Mouse (Mus musculus) hindbrain, embryonic 14.5 days (tissue): ENCODE results near the gene Arhgap15. TPM values are rescaled to one million over a fixed set of nuclear protein-coding genes. Genes with fewer than 3 reads are reported as not detected.

Experiments
- ATAC-seq: fragments of 200-750 bp; cut with Nextera tagmentation; 2 replicates; pipeline ENCODE4 v1.8.0; 2017; ENCODE audit warnings: moderate number of reproducible peaks, mild to moderate bottlenecking, moderate TSS enrichment, moderate library complexity; ENCODE audit not compliant: low FRiP score
- DNase-seq: peaks from one replicate; pipeline ENCODE4 v3.0.0-alpha.2; 2015; ENCODE audit warnings: low spot score
- H3K27ac ChIP-seq: fragments of 300-500 bp; sonication (generic); 2 replicates; pipeline ENCODE4 v1.5.1; 2014; ENCODE audit warnings: mild to moderate bottlenecking, moderate library complexity
- H3K27me3 ChIP-seq: fragments of 300-500 bp; sonication (generic); 2 replicates; pipeline ENCODE4 v1.6.1; 2014; ENCODE audit warnings: mild to moderate bottlenecking, low read length, mixed read lengths; ENCODE audit not compliant: control insufficient read depth, insufficient read depth
- H3K36me3 ChIP-seq: fragments of 300-500 bp; sonication (generic); replicated peaks from 2 replicates; pipeline ENCODE4 v1.6.1; 2014; ENCODE audit not compliant: control insufficient read depth, insufficient read depth
- H3K4me1 ChIP-seq: fragments of 300-500 bp; sonication (generic); replicated peaks from 2 replicates; pipeline ENCODE4 v1.6.1; 2014; ENCODE audit warnings: antibody characterized with exemption, low read length, mixed read lengths; ENCODE audit not compliant: control insufficient read depth, insufficient read depth
- H3K4me2 ChIP-seq: fragments of 300-500 bp; sonication (generic); replicated peaks from 2 replicates; pipeline ENCODE4 v1.6.1; 2014; ENCODE audit warnings: mild to moderate bottlenecking, moderate library complexity
- H3K4me3 ChIP-seq: fragments of 300-500 bp; sonication (generic); replicated peaks from 2 replicates; pipeline ENCODE4 v1.5.1; 2014; ENCODE audit warnings: mild to moderate bottlenecking, low read length
- H3K9ac ChIP-seq: fragments of 300-500 bp; sonication (generic); 2 replicates; pipeline ENCODE4 v1.6.1; 2014
- H3K9me3 ChIP-seq: fragments of 300-500 bp; sonication (generic); 2 replicates; pipeline ENCODE4 v1.6.1; 2016; ENCODE audit warnings: low read length; ENCODE audit not compliant: control insufficient read depth
- WGBS: fragments of 180-500 bp; shearing (Covaris S2); extraction: QIAGEN DNeasy Blood & Tissue Kit; methylation state at CpG from one replicate; pipeline ENCODE4 v1.1.7; 2014; 5-methylcytosine and 5-hydroxymethylcytosine counted together
- polyA plus RNA-seq: library from polyadenylated mRNA; unstranded; fragments of >200 nt; fragmentation: Nextera tagmentation; extraction: Ambion mirVana; gene quantifications from 2 replicates; pipeline ENCODE4 v1.2.1, GENCODE M21; 2014

Arhgap15 gene
- polyA plus RNA-seq, 1 experiment from 2014 or later, result 3.1 TPM

DNA sequence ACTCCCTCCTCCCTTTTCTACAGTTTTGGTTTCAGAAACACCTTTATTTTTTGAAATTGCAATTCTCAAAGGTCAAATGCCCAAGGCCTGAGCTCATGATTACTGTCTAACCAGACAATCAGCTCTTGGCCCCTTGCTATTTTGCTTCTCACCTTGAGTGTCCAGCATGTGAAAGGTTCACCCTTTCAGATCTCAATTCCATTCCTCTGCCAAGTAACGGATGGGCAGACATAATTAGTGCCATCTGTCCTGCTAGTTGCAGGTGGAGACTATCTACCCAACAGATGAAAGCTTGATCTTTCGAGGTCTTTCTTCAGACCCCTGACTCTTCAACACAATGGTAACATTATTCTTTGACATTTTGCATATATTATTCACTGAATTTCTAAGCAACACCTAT lies 509.3 kb downstream of the Arhgap15 start:
- WGBS, result 82% methylated on average over 2 of the region's 2 CpGs
- no peak for DNase-seq
- H3K27me3 ChIP-seq, result no peaks in the 10 kb centered on the region

GRCm38 (mm10) chr2:44271455-44272346 lies 523.1 kb downstream of the Arhgap15 start:
- DNase-seq (no peak), ATAC-seq (no peak)
- WGBS, result 40% methylated on average over 17 of the region's 17 CpGs

More for the DNA sequence above, 509.3 kb downstream of the Arhgap15 start:
- no peaks in the 10 kb centered on the region for H3K36me3 ChIP-seq
- no peaks in the 10 kb centered on the region for H3K9me3 ChIP-seq
- ATAC-seq, result no peak
- H3K4me2 ChIP-seq, result no peak overlapping the region
- no peak overlapping the region for H3K9ac ChIP-seq
- H3K27ac ChIP-seq, result no peak overlapping the region
- H3K4me1 ChIP-seq, result no peaks in the 10 kb centered on the region
- H3K4me3 ChIP-seq, result no peak overlapping the region

GRCm38 (mm10) chr2:44272606-44273005 lies 524.0 kb downstream of the Arhgap15 start:
- Histone ChIP-seq H3K27me3 (no peaks in the 10 kb centered on the region), H3K4me2 (no peak overlapping the region), H3K36me3 (no peaks in the 10 kb centered on the region), H3K4me1 (peaks cover 9% of the 10 kb centered on the region; the same call in 1 of the 2 replicates), H3K9me3 (no peaks in the 10 kb centered on the region), H3K9ac (no peak overlapping the region), H3K27ac (no peak overlapping the region), H3K4me3 (no peak overlapping the region)
- no peak for DNase-seq
- ATAC-seq, result no peak
- 71% methylated on average over 13 of the region's 13 CpGs for WGBS

More at GRCm38 (mm10) chr2:44271455-44272346, 523.1 kb downstream of the Arhgap15 start:
- no peak overlapping the region; the same call in 1 of the 2 replicates for H3K4me2 ChIP-seq
- H3K36me3 ChIP-seq, result no peaks in the 10 kb centered on the region
- H3K4me3 ChIP-seq, result no peak overlapping the region
- H3K9me3 ChIP-seq, result no peaks in the 10 kb centered on the region
- no peak overlapping the region for H3K27ac ChIP-seq
- no peak overlapping the region for H3K9ac ChIP-seq
- H3K4me1 ChIP-seq, result peaks cover 9% of the 10 kb centered on the region; the same call in 1 of the 2 replicates
- H3K27me3 ChIP-seq, result no peaks in the 10 kb centered on the region

GRCm38 (mm10) chr2:44274425-44274824 lies 525.8 kb downstream of the Arhgap15 start:
- Histone ChIP-seq H3K27ac (no peak overlapping the region), H3K27me3 (no peaks in the 10 kb centered on the region), H3K4me1 (peaks cover 9% of the 10 kb centered on the region; the same call in 1 of the 2 replicates), H3K4me2 (no peak overlapping the region), H3K9me3 (no peaks in the 10 kb centered on the region), H3K9ac (no peak overlapping the region), H3K4me3 (no peak overlapping the region), H3K36me3 (no peaks in the 10 kb centered on the region)
- ATAC-seq, result no peak
- no peak for DNase-seq
- WGBS, result 92% methylated on average over 3 of the region's 3 CpGs

GRCm38 (mm10) chr2:44286181-44286719 lies 537.6 kb downstream of the Arhgap15 start:
- WGBS, result 92% methylated on average over 4 of the region's 4 CpGs
- no peak for ATAC-seq
- no peak for DNase-seq
- Histone ChIP-seq H3K9ac (no peak overlapping the region), H3K4me3 (no peak overlapping the region), H3K27me3 (no peaks in the 10 kb centered on the region), H3K4me2 (no peak overlapping the region), H3K4me1 (no peaks in the 10 kb centered on the region), H3K9me3 (no peaks in the 10 kb centered on the region), H3K36me3 (no peaks in the 10 kb centered on the region), H3K27ac (no peak overlapping the region)

DNA sequence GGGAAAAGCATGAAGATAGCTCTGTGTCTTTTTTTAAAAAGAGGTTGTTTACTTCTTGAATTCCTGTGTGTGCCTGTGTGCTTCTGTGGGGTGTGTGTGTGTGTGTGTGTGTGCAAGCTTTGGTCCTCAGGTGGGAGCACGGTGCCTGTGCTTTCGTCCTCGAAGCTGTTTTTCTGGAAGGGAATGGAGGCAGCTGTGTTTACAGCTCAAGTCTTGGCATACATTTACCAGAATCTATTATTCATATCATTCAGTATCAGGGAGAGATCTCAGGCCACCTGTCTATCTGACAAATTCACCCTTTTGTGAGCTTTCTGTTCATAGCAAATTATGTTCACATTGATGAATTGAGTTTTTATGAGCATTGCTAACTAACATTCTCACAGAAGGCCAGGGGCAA lies 550.5 kb downstream of the Arhgap15 start:
- Histone ChIP-seq H3K4me3 (no peak overlapping the region), H3K27ac (no peak overlapping the region), H3K36me3 (no peaks in the 10 kb centered on the region), H3K27me3 (no peaks in the 10 kb centered on the region), H3K4me1 (0 out of 2 replicates have a peak, but pooled peaks cover 2% of the 10 kb centered on the region), H3K9ac (no peak overlapping the region), H3K9me3 (no peaks in the 10 kb centered on the region), H3K4me2 (no peak overlapping the region)
- ATAC-seq, result no peak
- DNase-seq, result no peak
- 19% methylated on average over 3 of the region's 3 CpGs for WGBS

DNA sequence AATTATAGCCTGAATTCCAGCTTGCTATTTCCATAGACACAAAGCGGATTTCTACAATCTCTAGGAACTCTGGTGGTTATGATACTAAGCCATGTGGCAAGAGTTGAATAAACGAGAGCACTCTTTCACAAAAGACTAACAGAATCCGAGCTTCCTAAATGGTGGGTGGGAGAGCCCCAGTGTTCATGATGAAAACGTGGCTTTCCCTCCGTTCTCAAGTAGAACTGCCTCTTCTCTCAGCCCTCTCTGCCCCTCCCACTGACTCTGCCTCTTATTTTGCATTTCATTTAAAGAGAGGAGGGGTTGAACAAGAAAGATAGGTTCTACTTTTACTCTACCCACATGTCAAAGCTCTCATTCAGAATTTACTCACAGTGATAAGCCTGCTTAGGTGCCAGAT lies 551.3 kb downstream of the Arhgap15 start:
- no peak overlapping the region for H3K9ac ChIP-seq
- no peak for ATAC-seq
- no peaks in the 10 kb centered on the region for H3K9me3 ChIP-seq
- no peaks in the 10 kb centered on the region for H3K36me3 ChIP-seq
- 14% methylated on average over 5 of the region's 5 CpGs for WGBS
- no peak overlapping the region for H3K4me2 ChIP-seq
- DNase-seq, result peak; percentile 37
- 0 out of 2 replicates have a peak, but pooled peaks cover 9% of the 10 kb centered on the region for H3K4me1 ChIP-seq
- no peaks in the 10 kb centered on the region for H3K27me3 ChIP-seq
- no peak overlapping the region for H3K4me3 ChIP-seq
- no peak overlapping the region for H3K27ac ChIP-seq

GRCm38 (mm10) chr2:44300466-44300865 lies 551.8 kb downstream of the Arhgap15 start:
- DNase-seq (no peak), ATAC-seq (no peak)
- Histone ChIP-seq H3K4me1 (peaks cover 13% of the 10 kb centered on the region; the same call in 1 of the 2 replicates), H3K27me3 (no peaks in the 10 kb centered on the region), H3K4me2 (no peak overlapping the region), H3K9me3 (no peaks in the 10 kb centered on the region), H3K27ac (no peak overlapping the region), H3K36me3 (no peaks in the 10 kb centered on the region), H3K4me3 (no peak overlapping the region), H3K9ac (no peak overlapping the region)
- WGBS, result 68% methylated on average over 6 of the region's 6 CpGs

- Histone ChIP-seq H3K4me3 (no peak overlapping the region), H3K9ac (no peak overlapping the region), H3K4me2 (peak overlapping the region; percentile 26), H3K27ac (no peak overlapping the region), H3K9me3 (no peaks in the 10 kb centered on the region), H3K27me3 (no peaks in the 10 kb centered on the region), H3K36me3 (no peaks in the 10 kb centered on the region), H3K4me1 (peaks cover 15% of the 10 kb centered on the region; the same call in 1 of the 2 replicates)
- no peak for DNase-seq
- WGBS, result 18% methylated on average over 9 of the region's 9 CpGs
- ATAC-seq, result no peak; the same call in 1 of the 2 replicates
Observed at GRCm38 (mm10) chr2:44304261-44304970, 555.8 kb downstream of the Arhgap15 start.
